Mouse (Mus musculus) MEL-GATA-1-ER (cell line): Measurements from ENCODE around the gene Akr1c21.
"Not testable (repeated sequence)": the region's sequence is repeated elsewhere in the genome, so short reads cannot be mapped to it uniquely, and the experiment has no call there.

ENCODE experiments used
- DNase-seq: peaks from one replicate; pipeline ENCODE4 v3.0.0-alpha.2; 2012; ENCODE audit warnings: low read depth; ENCODE audit errors: extremely low read depth

Akr1c21 gene

GRCm38 (mm10) chr13:4573871-4574270 is at the start of gene Akr1c21:
Gene Akr1c21, plus strand, starts transcription at chr13:4574075.
- DNase-seq, result no peak

- DNase-seq, result peak; percentile 26
Measured at GRCm38 (mm10) chr13:4559143-4559542, 14.7 kb upstream of the Akr1c21 start.

- DNase-seq, result no peak
Measured at GRCm38 (mm10) chr13:4560500-4560899, 13.4 kb upstream of the Akr1c21 start.

GRCm38 (mm10) chr13:4565996-4566395 is 7.9 kb upstream of the Akr1c21 start:
- no peak for DNase-seq

- DNase-seq, result no peak
Measured at GRCm38 (mm10) chr13:4576921-4577320, 3.0 kb downstream of the Akr1c21 start.

- not testable (repeated sequence) for DNase-seq
Measured at GRCm38 (mm10) chr13:4603431-4603830, 29.6 kb downstream of the Akr1c21 start.

GRCm38 (mm10) chr13:4606821-4607220 is 32.9 kb downstream of the Akr1c21 start:
- DNase-seq, result no peak

- peak; percentile 24 for DNase-seq
Measured at GRCm38 (mm10) chr13:4608530-4608929, 34.7 kb downstream of the Akr1c21 start.

- DNase-seq, result peak; percentile 97
Measured at GRCm38 (mm10) chr13:4608961-4609409, 35.1 kb downstream of the Akr1c21 start, which contains the start of gene Akr1e1. Gene Akr1e1, minus strand, starts transcription at chr13:4609174.

- DNase-seq, result peak; percentile 47
Measured at GRCm38 (mm10) chr13:4610902-4611301, 37.0 kb downstream of the Akr1c21 start.
